Mouse (Mus musculus): ENCODE data around the gene Gm6176. TPM values are rescaled to one million over a fixed set of nuclear protein-coding genes. Genes with fewer than 3 reads are reported as not detected.
"Not testable (repeated sequence)": the region's sequence is repeated elsewhere in the genome, so short reads cannot be mapped to it uniquely, and the experiment has no call there.

Gm6176 gene
- polyA plus RNA-seq (2016; fragmentation: Nextera tagmentation; extraction: Ambion mirVana), result not detected in 2 replicates

- not testable (repeated sequence) for H3K27me3 ChIP-seq (ENCODE audit: poor library complexity, severe bottlenecking); H3K27ac ChIP-seq; H3K9me3 ChIP-seq; DNase-seq (ENCODE audit: extremely low spot score, low spot score); H3K4me3 ChIP-seq; H3K36me3 ChIP-seq (replicated peaks); H3K4me1 ChIP-seq
- no CpG with 5 or more reads among the region's 1 CpGs for WGBS
These were observed at the start of gene Gm6176 for GRCm38 (mm10) chr7:22056205-22056604. Gene Gm6176 (minus strand): TSS chr7:22056305.

- not testable (repeated sequence) for H3K36me3 ChIP-seq (replicated peaks)
- no CpG with 5 or more reads among the region's 7 CpGs for WGBS
These were observed 12.7 kb upstream of the Gm6176 start, which contains the start of gene Vmn1r139 for GRCm38 (mm10) chr7:22068757-22069156. Gene Vmn1r139 (plus strand): TSS chr7:22069057.

GRCm38 (mm10) chr7:22028797-22029196 is 27.3 kb downstream of the Gm6176 start, which contains the start of gene Vmn1r138:
Gene Vmn1r138 (minus strand): TSS chr7:22028897.
- H3K4me1 ChIP-seq; H3K27ac ChIP-seq; H3K9me3 ChIP-seq; DNase-seq (ENCODE audit: extremely low spot score, low spot score); H3K27me3 ChIP-seq (ENCODE audit: poor library complexity, severe bottlenecking); H3K36me3 ChIP-seq (replicated peaks); H3K4me3 ChIP-seq: not testable (repeated sequence)
- WGBS, result no CpG with 5 or more reads among the region's 2 CpGs

More at GRCm38 (mm10) chr7:22068757-22069156, 12.7 kb upstream of the Gm6176 start, which contains the start of gene Vmn1r139:
- H3K4me1 ChIP-seq; DNase-seq (ENCODE audit: extremely low spot score, low spot score); H3K9me3 ChIP-seq; H3K4me3 ChIP-seq; H3K27ac ChIP-seq; H3K27me3 ChIP-seq (ENCODE audit: poor library complexity, severe bottlenecking): not testable (repeated sequence)

Other genes with a start within 250 kb of the Gm6176 start
- gene Vmn1r135, start 224.0 kb downstream of the Gm6176 start, polyA plus RNA-seq (2016; fragmentation: Nextera tagmentation; extraction: Ambion mirVana), result not detected in 2 replicates
- gene Gm5725, start 212.0 kb downstream of the Gm6176 start, polyA plus RNA-seq (2016; fragmentation: Nextera tagmentation; extraction: Ambion mirVana), result not detected in 2 replicates
- gene Gm5891, start 135.0 kb downstream of the Gm6176 start, polyA plus RNA-seq (2016; fragmentation: Nextera tagmentation; extraction: Ambion mirVana), result not detected in 2 replicates
- gene Vmn1r137, start 61.7 kb downstream of the Gm6176 start, polyA plus RNA-seq (2016; fragmentation: Nextera tagmentation; extraction: Ambion mirVana), result not detected in 2 replicates
- gene Vmn1r138, start 27.4 kb downstream of the Gm6176 start, polyA plus RNA-seq (2016; fragmentation: Nextera tagmentation; extraction: Ambion mirVana), result not detected in 2 replicates
- gene Vmn1r139, start 12.8 kb upstream of the Gm6176 start, polyA plus RNA-seq (2016; fragmentation: Nextera tagmentation; extraction: Ambion mirVana), result not detected in 2 replicates
- gene Gm16451, start 61.9 kb upstream of the Gm6176 start, polyA plus RNA-seq (2016; fragmentation: Nextera tagmentation; extraction: Ambion mirVana), result not detected in 2 replicates
- gene Gm10666, start 78.4 kb upstream of the Gm6176 start, polyA plus RNA-seq (2016; fragmentation: Nextera tagmentation; extraction: Ambion mirVana), result not detected in 2 replicates
- not detected in 2 replicates for gene Vmn1r142, start 107.7 kb upstream of the Gm6176 start, polyA plus RNA-seq (2016; fragmentation: Nextera tagmentation; extraction: Ambion mirVana)
- not detected in 2 replicates for gene Vmn1r143, start 133.1 kb upstream of the Gm6176 start, polyA plus RNA-seq (2016; fragmentation: Nextera tagmentation; extraction: Ambion mirVana)
- not detected in 2 replicates for gene Gm8653, start 145.0 kb upstream of the Gm6176 start, polyA plus RNA-seq (2016; fragmentation: Nextera tagmentation; extraction: Ambion mirVana)
- not detected in 2 replicates for gene Gm8453, start 173.2 kb upstream of the Gm6176 start, polyA plus RNA-seq (2016; fragmentation: Nextera tagmentation; extraction: Ambion mirVana)

All from forebrain, embryonic 10.5 days (tissue).